ENCODE assay signal across 14 mouse cellular contexts in the genomic region with DNA sequence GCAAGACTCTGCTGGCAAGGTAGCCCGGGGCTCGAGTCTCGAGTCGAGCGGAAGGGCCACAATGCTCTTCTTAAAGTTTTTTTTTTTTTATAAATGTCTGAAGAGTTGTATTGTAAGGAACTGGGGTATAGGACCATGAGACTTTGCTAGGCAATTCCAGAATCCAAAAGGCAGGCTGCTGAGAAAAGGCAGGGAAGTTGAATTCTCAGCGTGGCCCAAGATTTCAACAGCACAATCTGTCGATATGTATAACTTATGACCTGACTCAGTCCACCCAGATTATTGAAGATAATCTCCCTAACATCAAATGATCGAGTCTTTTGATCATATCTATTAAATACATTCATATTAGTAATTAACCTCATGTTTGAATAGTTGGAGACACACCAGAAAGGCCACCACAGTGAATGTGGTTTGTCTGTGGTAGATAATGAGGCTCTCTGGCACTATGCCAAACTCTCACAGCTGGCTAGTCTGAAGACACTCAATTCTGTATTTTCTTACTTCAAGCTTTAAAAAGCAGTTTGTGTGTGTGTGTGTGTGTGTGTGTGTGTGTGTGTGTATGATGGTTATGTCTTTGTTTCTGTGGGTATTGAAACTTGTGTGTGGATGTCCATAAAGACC.
A peak's percentile ranks its signal among the peaks of the same experiment; 100 is the strongest.
DNase-seq lines count a peak whose midpoint lies in the region; ATAC-seq and TF ChIP-seq lines count a peak whose summit lies in the region.
"Had no signal": no experiment of that assay in that cellular context is flagged by ENCODE, and none has a peak within 500 bp of the region (broad histone marks: within the 10 kb centered on the region; RNA-seq: fewer than 3 reads in every experiment).

No protein-coding gene starts in this region.

- no peak overlapping the region for H3K9ac ChIP-seq in forebrain, embryonic 11.5 days (ENCODE audit: low read length)
- H3K9ac ChIP-seq in lung, embryonic 16.5 days (ENCODE audit: low read length), result no peak overlapping the region
- H3K9ac ChIP-seq: embryonic facial prominence, embryonic 12.5 days had no signal

- no peaks in the 10 kb centered on the region for H3K36me3 ChIP-seq in forebrain, embryonic 11.5 days (ENCODE audit: control insufficient read depth, insufficient read depth, low read length)
- no peaks in the 10 kb centered on the region for H3K36me3 ChIP-seq in forebrain, embryonic 10.5 days (replicated peaks)
- H3K36me3 ChIP-seq in lung, embryonic 16.5 days (ENCODE audit: control insufficient read depth, insufficient read depth, low read length), result no peaks in the 10 kb centered on the region
- H3K36me3 ChIP-seq in thymus, adult 2 months (ENCODE audit: control insufficient read depth, insufficient read depth, low read length), result no peaks in the 10 kb centered on the region
- H3K36me3 ChIP-seq: embryonic facial prominence, embryonic 12.5 days had no signal

- no peaks in the 10 kb centered on the region for H3K4me1 ChIP-seq in forebrain, embryonic 11.5 days (replicated peaks; ENCODE audit: control insufficient read depth, insufficient read depth, low read length)
- H3K4me1 ChIP-seq in forebrain, embryonic 10.5 days, result no peaks in the 10 kb centered on the region
- no peaks in the 10 kb centered on the region for H3K4me1 ChIP-seq in lung, embryonic 16.5 days (replicated peaks; ENCODE audit: control insufficient read depth, insufficient read depth, low read length)
- no peaks in the 10 kb centered on the region for H3K4me1 ChIP-seq in thymus, adult 2 months (replicated peaks; ENCODE audit: control insufficient read depth, insufficient read depth, low read length)
- H3K4me1 ChIP-seq: embryonic facial prominence, embryonic 12.5 days had no signal

- H3K4me2 ChIP-seq in forebrain, embryonic 11.5 days (ENCODE audit: low read depth, low read length, severe bottlenecking), result no peak overlapping the region
- H3K4me2 ChIP-seq in lung, embryonic 16.5 days (ENCODE audit: low read depth, low read length), result no peak overlapping the region
- H3K4me2 ChIP-seq: embryonic facial prominence, embryonic 12.5 days had no signal

- TF ChIP-seq CTCF in thymus, adult 2 months (IDR thresholded peaks at IDR 0.05; ENCODE audit: borderline replicate concordance, control insufficient read depth, extremely low read depth, insufficient read depth, low read length, poor library complexity), result no peak

- H3K9me3 ChIP-seq in forebrain, embryonic 11.5 days (ENCODE audit: control insufficient read depth, low read length), result no peaks in the 10 kb centered on the region
- no peaks in the 10 kb centered on the region for H3K9me3 ChIP-seq in forebrain, embryonic 10.5 days
- no peaks in the 10 kb centered on the region for H3K9me3 ChIP-seq in lung, embryonic 16.5 days (ENCODE audit: control insufficient read depth, low read length)
- H3K9me3 ChIP-seq: embryonic facial prominence, embryonic 12.5 days had no signal

- peak; percentile 55; the same call in 1 of the 2 replicates for ATAC-seq in forebrain, embryonic 11.5 days (replicated peaks; ENCODE audit: low FRiP score)
- peak; percentile 64; the same call in 1 of the 2 replicates for ATAC-seq in lung, embryonic 16.5 days (ENCODE audit: low read depth)

- H3K4me3 ChIP-seq in forebrain, embryonic 11.5 days (ENCODE audit: low read depth, low read length), result no peak overlapping the region
- no peak overlapping the region for H3K4me3 ChIP-seq in forebrain, embryonic 10.5 days
- no peak overlapping the region for H3K4me3 ChIP-seq in lung, embryonic 16.5 days (ENCODE audit: low read length)
- H3K4me3 ChIP-seq in thymus, adult 2 months (ENCODE audit: control insufficient read depth, insufficient read depth, low read length), result no peak overlapping the region
- H3K4me3 ChIP-seq: embryonic facial prominence, embryonic 12.5 days had no signal

- no peak for DNase-seq in forebrain, embryonic 11.5 days (ENCODE audit: low spot score)
- DNase-seq in forebrain, embryonic 10.5 days (ENCODE audit: extremely low spot score, low spot score), result no peak
- DNase-seq in lung, adult 18-20 months, result no peak
- DNase-seq in NIH3T3 (ENCODE audit: low read depth), result peak; percentile 48
- peak; percentile 3 for DNase-seq in lung, postnatal 36 days
- DNase-seq in thymus, adult 2 months, result no peak
- DNase-seq in frontal cortex, adult 2 months (ENCODE audit: extremely low spot score in 1 of 2, low spot score in 1 of 2), result no peak
- DNase-seq: cerebellum, adult 9-10 months; heart, adult 11 months; heart, postnatal 10 days; right cerebral cortex, adult 18-20 months had no signal

- no peak for TF ChIP-seq POLR2A in thymus, adult 2 months (IDR thresholded peaks at IDR 0.05; ENCODE audit: control insufficient read depth, extremely low read depth, insufficient read depth, low read length, poor library complexity)

- no peak overlapping the region for H3K27ac ChIP-seq in forebrain, embryonic 11.5 days (ENCODE audit: low read depth, low read length)
- H3K27ac ChIP-seq in forebrain, embryonic 10.5 days, result no peak overlapping the region
- no peak overlapping the region for H3K27ac ChIP-seq in lung, embryonic 16.5 days (ENCODE audit: low read length)
- H3K27ac ChIP-seq in thymus, adult 2 months (ENCODE audit: control insufficient read depth, insufficient read depth, low read length), result no peak overlapping the region
- H3K27ac ChIP-seq: embryonic facial prominence, embryonic 12.5 days; macrophage had no signal

- no peaks in the 10 kb centered on the region for H3K27me3 ChIP-seq in forebrain, embryonic 11.5 days (ENCODE audit: control insufficient read depth, insufficient read depth, low read length)
- H3K27me3 ChIP-seq in forebrain, embryonic 10.5 days (ENCODE audit: poor library complexity, severe bottlenecking), result no peaks in the 10 kb centered on the region
- H3K27me3 ChIP-seq in lung, embryonic 16.5 days (ENCODE audit: control insufficient read depth, insufficient read depth, low read depth, low read length), result no peaks in the 10 kb centered on the region
- H3K27me3 ChIP-seq in thymus, adult 2 months (ENCODE audit: control insufficient read depth, insufficient read depth, low read length), result no peaks in the 10 kb centered on the region
- H3K27me3 ChIP-seq: embryonic facial prominence, embryonic 12.5 days had no signal

- 89% methylated on average over 8 of the region's 8 CpGs for WGBS in forebrain, embryonic 11.5 days
- WGBS in forebrain, embryonic 10.5 days, result 92% methylated on average over 8 of the region's 8 CpGs
- 79% methylated on average over 8 of the region's 8 CpGs for WGBS in lung, embryonic 16.5 days
- 85% methylated on average over 8 of the region's 8 CpGs for WGBS in thymus, adult 2 months

Comparison
In these comparisons a context has a peak if more than half of its experiments do, and no peak if none do; other contexts are left out.
1. DNase-seq: peak in NIH3T3 (single experiment) and lung, postnatal 36 days (single experiment); none in forebrain, embryonic 11.5 days (single experiment), forebrain, embryonic 10.5 days (single experiment), lung, adult 18-20 months (0 of 2), thymus, adult 2 months (single experiment) and frontal cortex, adult 2 months (0 of 2).